Mouse (Mus musculus) cerebellum, adult 2 months (tissue): Measurements from ENCODE around the gene Haspin. TPM values are rescaled to one million over a fixed set of nuclear protein-coding genes. Genes with fewer than 3 reads are reported as not detected.

Experiments used
- DNase-seq, 2 experiments: peaks; one replicate each; pipeline ENCODE4 v3.0.0; 2021
- H3K27ac ChIP-seq: fragments of 200-500 bp; 2 replicates; pipeline ENCODE4 v1.5.1; 2012; ENCODE audit warnings: low read length, control low read depth, inconsistent platforms; ENCODE audit not compliant: insufficient read depth
- H3K27me3 ChIP-seq: fragments of 200-500 bp; 2 replicates; pipeline ENCODE4 v1.6.1; 2012; ENCODE audit warnings: inconsistent platforms, mild to moderate bottlenecking, low read length, moderate library complexity; ENCODE audit not compliant: control insufficient read depth, insufficient read depth
- H3K4me1 ChIP-seq: fragments of 200-500 bp; 2 replicates; pipeline ENCODE4 v1.6.1; 2011; ENCODE audit warnings: low read length; ENCODE audit not compliant: control insufficient read depth, insufficient read depth
- H3K4me3 ChIP-seq: fragments of 200-500 bp; replicated peaks from 2 replicates; pipeline ENCODE3; 2011; ENCODE audit warnings: mild to moderate bottlenecking, low read depth, low read length, control low read depth; ENCODE audit not compliant: insufficient read depth
- CTCF ChIP-seq: fragments of 200-500 bp; IDR thresholded peaks from 2 replicates; pipeline ENCODE4 v1.5.1; 2011; ENCODE audit warnings: low read depth, mild to moderate bottlenecking, control low read depth, low read length, moderate library complexity, borderline replicate concordance; ENCODE audit not compliant: insufficient read depth
- POLR2A ChIP-seq: fragments of 200-500 bp; IDR thresholded peaks from 2 replicates; pipeline ENCODE4 v1.6.1; 2011; ENCODE audit warnings: low read length, control low read depth, borderline replicate concordance; ENCODE audit not compliant: insufficient read depth
- WGBS: fragments of 180-500 bp; shearing (Covaris S2); methylation state at CpG from one replicate; pipeline ENCODE4 v1.1.7; 2018; 5-methylcytosine and 5-hydroxymethylcytosine counted together
- polyA plus RNA-seq: library from polyadenylated mRNA; depleted of rRNA; stranded (reverse); fragments of >200 nt; gene quantifications from 2 replicates; pipeline ENCODE4 v1.2.3, GENCODE M21; 2012

The Haspin gene
- polyA plus RNA-seq, 1 experiment, result 0.05 TPM

DNA sequence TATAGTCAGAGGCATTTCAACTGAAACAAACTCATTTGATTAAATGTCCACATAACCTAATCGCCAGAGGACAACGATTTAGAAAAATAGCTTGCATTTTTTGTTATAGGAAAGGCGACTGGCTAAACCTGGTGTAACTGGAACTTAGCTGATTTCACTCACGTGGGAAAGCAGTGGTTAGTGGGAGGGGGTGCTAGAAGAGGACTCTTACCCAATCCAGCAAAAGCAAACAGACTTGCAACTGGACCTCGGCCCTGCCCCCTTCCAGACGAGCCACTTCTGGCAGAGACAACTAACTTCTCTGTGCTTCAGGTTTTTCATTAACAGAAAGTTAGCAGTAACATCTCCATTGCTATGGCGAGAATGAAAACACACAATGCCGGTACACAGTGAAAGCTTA lies 37.5 kb upstream of the Haspin start:
- TF ChIP-seq POLR2A (no peak), CTCF (no peak)

DNA sequence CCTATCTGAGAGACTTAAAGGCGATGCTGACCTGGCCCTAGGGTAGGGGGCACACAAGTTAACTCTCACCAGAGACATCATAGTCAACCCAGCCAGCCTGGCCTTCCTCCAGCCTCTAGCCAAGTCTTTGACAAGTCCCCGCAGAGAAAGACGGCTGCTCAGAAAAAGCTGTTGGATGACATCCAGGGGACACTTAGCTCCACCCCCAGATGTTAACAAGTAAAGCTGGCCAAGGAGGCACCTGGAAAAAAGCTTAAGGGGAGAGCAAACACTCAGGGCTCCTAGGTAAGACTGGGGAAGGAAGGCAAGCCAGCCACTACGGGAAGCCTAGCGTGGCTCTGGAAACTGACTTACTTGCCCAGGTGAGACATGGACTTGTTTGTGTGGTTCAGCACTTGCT lies 34.1 kb upstream of the Haspin start:
- TF ChIP-seq CTCF (no peak), POLR2A (no peak)
- no peak for DNase-seq
- WGBS, result 35% methylated on average over 5 of the region's 5 CpGs
- peaks cover 16% of the 10 kb centered on the region for H3K4me1 ChIP-seq
- H3K4me3 ChIP-seq, result no peak overlapping the region
- no peak overlapping the region for H3K27ac ChIP-seq
- no peaks in the 10 kb centered on the region for H3K27me3 ChIP-seq

More for the DNA sequence above, 37.5 kb upstream of the Haspin start:
- WGBS, result 45% methylated on average over 8 of the region's 8 CpGs
- Histone ChIP-seq H3K4me1 (peaks cover 15% of the 10 kb centered on the region), H3K27ac (no peak overlapping the region), H3K27me3 (no peaks in the 10 kb centered on the region), H3K4me3 (peak overlapping the region; percentile 94)
- no peak for DNase-seq

DNA sequence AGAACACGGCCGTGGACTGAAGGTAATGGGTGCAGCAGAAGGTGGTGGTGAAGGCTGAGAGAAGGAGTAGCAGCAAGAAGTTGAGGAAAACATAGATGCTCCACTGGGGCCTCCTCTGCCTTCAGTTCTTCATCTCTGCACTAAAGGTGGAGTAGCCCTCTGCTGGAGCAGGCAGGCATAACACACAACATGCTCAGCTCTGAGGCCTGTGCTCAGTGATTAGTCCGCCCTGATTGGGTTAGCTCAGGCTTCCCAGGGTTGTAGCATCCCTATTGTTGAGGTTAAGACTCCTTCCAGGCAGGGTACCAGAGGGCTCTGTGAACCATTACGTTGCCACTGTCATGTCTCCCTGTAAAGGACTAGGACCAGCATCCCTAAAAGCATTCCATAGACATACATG lies 31.1 kb upstream of the Haspin start:
- peak; percentile 59 for TF ChIP-seq CTCF
- no peak for TF ChIP-seq POLR2A
- DNase-seq, result peak; percentile 41 to 60
- no peaks in the 10 kb centered on the region for H3K27me3 ChIP-seq
- WGBS, result 46% methylated on average over 4 of the region's 4 CpGs
- H3K4me3 ChIP-seq, result no peak overlapping the region
- H3K27ac ChIP-seq, result no peak overlapping the region
- peaks cover 12% of the 10 kb centered on the region for H3K4me1 ChIP-seq

DNA sequence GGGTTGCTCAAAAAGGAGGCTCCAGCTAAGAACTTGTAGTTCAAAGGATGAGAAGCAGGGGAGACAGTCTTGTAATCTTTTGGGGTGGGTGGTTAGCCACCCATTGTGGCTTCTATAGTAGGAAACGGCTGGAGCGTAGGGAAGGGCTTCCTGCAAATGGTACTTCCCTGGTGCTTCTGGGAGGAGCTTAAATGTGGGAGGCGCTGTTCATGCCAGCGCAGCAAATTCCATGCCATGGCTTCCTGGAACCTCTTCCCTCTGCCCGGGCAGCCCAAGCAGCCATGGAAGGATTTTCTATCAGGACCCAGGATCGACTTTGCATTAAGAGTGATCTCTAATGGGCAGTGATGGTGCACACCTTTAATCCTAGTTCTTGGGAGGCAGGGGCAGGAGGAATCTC lies 30.5 kb upstream of the Haspin start:
- 82% methylated on average over 6 of the region's 6 CpGs for whole genome bisulfite sequencing
- Histone ChIP-seq H3K27ac (no peak overlapping the region), H3K4me3 (no peak overlapping the region), H3K4me1 (peaks cover 12% of the 10 kb centered on the region), H3K27me3 (no peaks in the 10 kb centered on the region)
- TF ChIP-seq CTCF (no peak), POLR2A (no peak)
- DNase-seq, result no peak

DNA sequence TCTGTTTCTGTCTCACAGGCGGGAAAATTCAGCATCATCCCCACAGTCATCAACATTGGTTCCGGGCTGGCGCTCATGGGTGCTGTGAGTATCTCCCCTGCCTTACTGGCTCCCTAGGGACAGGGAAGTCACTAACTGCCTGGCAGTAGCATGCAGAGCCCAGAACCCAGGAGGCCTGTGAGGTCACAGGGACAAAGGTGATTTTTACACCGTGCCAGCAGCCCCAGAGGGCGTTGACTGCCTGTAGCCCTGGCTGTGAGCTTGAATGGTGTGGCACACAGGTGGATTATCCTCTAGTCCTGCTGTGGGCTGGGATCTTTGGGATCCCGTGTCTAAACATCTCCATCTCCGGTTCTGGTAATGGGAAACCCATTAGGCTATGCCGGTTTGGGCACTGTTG lies 30.0 kb upstream of the Haspin start:
- Histone ChIP-seq H3K27me3 (no peaks in the 10 kb centered on the region), H3K4me3 (no peak overlapping the region), H3K4me1 (peaks cover 12% of the 10 kb centered on the region), H3K27ac (no peak overlapping the region)
- no peak for DNase-seq
- no peak for TF ChIP-seq POLR2A
- 86% methylated on average over 8 of the region's 8 CpGs for WGBS

DNA sequence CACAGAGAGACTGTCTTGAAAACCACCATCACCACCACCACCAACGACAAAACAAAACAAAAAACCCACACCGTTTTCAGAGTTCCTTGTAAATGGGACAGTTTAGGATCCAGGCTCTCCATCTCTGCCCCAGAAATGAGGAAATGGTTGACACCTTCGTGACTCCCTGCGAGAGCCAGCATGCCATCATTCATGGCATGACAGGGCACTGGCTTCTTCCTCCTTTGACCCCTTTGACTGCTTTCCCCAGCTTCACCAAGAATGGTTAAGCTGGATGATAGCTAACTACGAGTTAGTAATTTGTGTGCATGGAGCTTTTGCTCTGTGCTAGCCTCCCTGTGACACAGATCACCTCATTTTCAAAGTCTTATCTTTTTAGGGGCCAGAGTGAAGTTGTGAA lies 24.2 kb upstream of the Haspin start:
- no peaks in the 10 kb centered on the region for H3K4me1 ChIP-seq
- H3K27me3 ChIP-seq, result no peaks in the 10 kb centered on the region
- WGBS, result 83% methylated on average over 5 of the region's 5 CpGs
- H3K4me3 ChIP-seq, result no peak overlapping the region
- DNase-seq, result no peak
- H3K27ac ChIP-seq, result no peak overlapping the region
- no peak for TF ChIP-seq POLR2A
- TF ChIP-seq CTCF, result no peak

DNA sequence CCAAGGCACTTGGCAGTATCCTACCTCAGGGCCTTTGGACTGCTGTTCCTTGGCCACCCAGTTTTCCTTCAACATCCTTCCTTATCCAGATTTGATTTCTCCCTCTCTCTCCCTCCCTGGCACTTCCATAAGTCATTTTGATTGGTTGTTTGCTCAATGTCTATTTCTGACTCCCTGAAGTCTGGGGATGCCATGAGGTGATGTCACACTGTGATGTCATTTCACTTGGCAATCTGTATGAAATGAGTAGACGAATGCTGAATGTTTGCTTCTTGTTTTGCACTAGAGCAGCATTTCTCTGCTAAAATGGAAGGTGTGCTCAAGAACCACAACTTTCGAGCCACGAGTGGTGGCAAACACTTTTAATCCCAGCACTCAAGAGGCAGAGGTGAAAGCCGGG lies 23.5 kb upstream of the Haspin start:
- no peak for TF ChIP-seq CTCF
- TF ChIP-seq POLR2A, result no peak
- DNase-seq, result no peak
- Histone ChIP-seq H3K4me3 (no peak overlapping the region), H3K27me3 (no peaks in the 10 kb centered on the region), H3K27ac (no peak overlapping the region), H3K4me1 (no peaks in the 10 kb centered on the region)
- 91% methylated on average over 4 of the region's 4 CpGs for WGBS

DNA sequence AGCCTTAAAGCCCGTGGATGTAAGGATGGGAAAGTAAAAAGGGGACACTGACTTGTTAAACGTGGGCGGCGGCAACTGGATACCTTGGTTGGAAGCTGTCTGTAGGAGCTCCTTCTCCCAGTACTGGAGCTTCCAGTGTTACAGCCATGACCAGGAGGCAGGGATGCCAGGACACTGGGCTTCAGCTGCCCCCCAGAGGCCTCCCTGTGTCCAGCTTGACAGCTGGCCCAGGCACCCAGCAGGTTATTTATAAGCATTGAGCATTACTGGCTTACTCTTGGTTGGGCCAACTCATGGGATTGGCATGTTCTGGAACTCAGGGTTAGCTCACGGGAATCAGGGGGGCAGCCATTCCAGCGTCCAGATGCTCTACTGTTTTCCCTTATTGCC lies 22.7 kb upstream of the Haspin start:
- Histone ChIP-seq H3K4me3 (peak overlapping the region; percentile 50), H3K27ac (no peak overlapping the region), H3K4me1 (no peaks in the 10 kb centered on the region), H3K27me3 (no peaks in the 10 kb centered on the region)
- 29% methylated on average over 6 of the region's 6 CpGs for WGBS
- no peak for TF ChIP-seq POLR2A
- no peak for TF ChIP-seq CTCF
- no peak for DNase-seq
